Mouse (Mus musculus) hindbrain, embryonic 10.5 days (tissue): Measurements from ENCODE around the gene Tmprss2. TPM values are rescaled to one million over a fixed set of nuclear protein-coding genes. Genes with fewer than 3 reads are reported as not detected.
"Not testable (repeated sequence)": the region's sequence is repeated elsewhere in the genome, so short reads cannot be mapped to it uniquely, and the experiment has no call there.

Source experiments
- DNase-seq: peaks from one replicate; pipeline ENCODE4 v3.0.0-alpha.2; 2017; ENCODE audit warnings: low spot score
- H3K27ac ChIP-seq: fragments of 300-500 bp; sonication (generic); 2 replicates; pipeline ENCODE4 v1.5.1; 2016; ENCODE audit warnings: mild to moderate bottlenecking, moderate library complexity
- H3K27me3 ChIP-seq: fragments of 300-500 bp; sonication (generic); 2 replicates; pipeline ENCODE4 v1.6.1; 2016; ENCODE audit warnings: mild to moderate bottlenecking; ENCODE audit not compliant: poor library complexity, insufficient read depth, severe bottlenecking
- H3K36me3 ChIP-seq: fragments of 300-500 bp; sonication (generic); 2 replicates; pipeline ENCODE4 v1.6.1; 2016; ENCODE audit warnings: mild to moderate bottlenecking, moderate library complexity
- H3K4me1 ChIP-seq: fragments of 300-500 bp; sonication (generic); replicated peaks from 2 replicates; pipeline ENCODE4 v1.6.1; 2016; ENCODE audit warnings: mild to moderate bottlenecking
- H3K4me3 ChIP-seq: fragments of 300-500 bp; sonication (generic); 2 replicates; pipeline ENCODE4 v1.5.1; 2016; ENCODE audit warnings: mild to moderate bottlenecking, moderate library complexity
- H3K9me3 ChIP-seq: fragments of 300-500 bp; sonication (generic); 2 replicates; pipeline ENCODE4 v1.6.1; 2016; ENCODE audit warnings: mild to moderate bottlenecking, moderate library complexity
- WGBS: fragments of 180-500 bp; shearing (Covaris S2); methylation state at CpG from one replicate; pipeline ENCODE4 v1.1.7; 2016; 5-methylcytosine and 5-hydroxymethylcytosine counted together
- polyA plus RNA-seq: library from polyadenylated mRNA; unstranded; fragments of >200 nt; fragmentation: Nextera tagmentation; extraction: Ambion mirVana; gene quantifications from 2 replicates; pipeline ENCODE4 v1.2.1, GENCODE M21; 2016

Gene Tmprss2
- polyA plus RNA-seq, 1 experiment from 2014 or later: 0.46 TPM

- 75% methylated on average over 2 of the region's 2 CpGs for WGBS
- Histone ChIP-seq H3K9me3 (no peaks in the 10 kb centered on the region), H3K36me3 (no peaks in the 10 kb centered on the region), H3K27me3 (peaks cover 62% of the 10 kb centered on the region), H3K27ac (no peak overlapping the region), H3K4me3 (no peak overlapping the region), H3K4me1 (peaks cover 14% of the 10 kb centered on the region)
- no peak for DNase-seq
These were observed 1.3 kb downstream of the Tmprss2 start for GRCm38 (mm10) chr16:97609676-97610075.

- Histone ChIP-seq H3K36me3 (no peaks in the 10 kb centered on the region), H3K4me3 (no peak overlapping the region), H3K27me3 (peaks cover 58% of the 10 kb centered on the region), H3K27ac (no peak overlapping the region), H3K4me1 (peaks cover 14% of the 10 kb centered on the region), H3K9me3 (no peaks in the 10 kb centered on the region)
- 100% methylated on average over 1 of the region's 1 CpGs for WGBS
- no peak for DNase-seq
These were observed 3.0 kb downstream of the Tmprss2 start for GRCm38 (mm10) chr16:97607956-97608355.

GRCm38 (mm10) chr16:97606829-97607228 is 4.2 kb downstream of the Tmprss2 start:
- no peak overlapping the region for H3K4me3 ChIP-seq
- H3K9me3 ChIP-seq: no peaks in the 10 kb centered on the region
- peaks cover 14% of the 10 kb centered on the region for H3K4me1 ChIP-seq
- WGBS: 79% methylated on average over 2 of the region's 2 CpGs
- no peak for DNase-seq
- H3K36me3 ChIP-seq: no peaks in the 10 kb centered on the region
- H3K27ac ChIP-seq: no peak overlapping the region
- peaks cover 46% of the 10 kb centered on the region for H3K27me3 ChIP-seq

GRCm38 (mm10) chr16:97605957-97606721 is 4.9 kb downstream of the Tmprss2 start:
- Histone ChIP-seq H3K9me3 (no peaks in the 10 kb centered on the region), H3K4me3 (no peak overlapping the region), H3K36me3 (no peaks in the 10 kb centered on the region), H3K4me1 (peaks cover 12% of the 10 kb centered on the region), H3K27ac (no peak overlapping the region), H3K27me3 (peaks cover 39% of the 10 kb centered on the region)
- WGBS: 86% methylated on average over 9 of the region's 9 CpGs
- no peak for DNase-seq

- Histone ChIP-seq H3K4me1 (no peaks in the 10 kb centered on the region), H3K9me3 (no peaks in the 10 kb centered on the region), H3K27me3 (peaks cover under 1% of the 10 kb centered on the region; the same call in 1 of the 2 replicates), H3K36me3 (no peaks in the 10 kb centered on the region), H3K27ac (no peak overlapping the region), H3K4me3 (no peak overlapping the region)
- 83% methylated on average over 1 of the region's 1 CpGs for WGBS
- DNase-seq: no peak
These were observed 8.7 kb downstream of the Tmprss2 start for GRCm38 (mm10) chr16:97602256-97602655.

- Histone ChIP-seq H3K27ac (no peak overlapping the region), H3K9me3 (no peaks in the 10 kb centered on the region), H3K4me1 (no peaks in the 10 kb centered on the region), H3K36me3 (no peaks in the 10 kb centered on the region), H3K27me3 (no peaks in the 10 kb centered on the region), H3K4me3 (no peak overlapping the region)
- 79% methylated on average over 2 of the region's 2 CpGs for WGBS
- no peak for DNase-seq
These were observed 10.4 kb downstream of the Tmprss2 start for GRCm38 (mm10) chr16:97600591-97600990.

GRCm38 (mm10) chr16:97598046-97598445 is 12.9 kb downstream of the Tmprss2 start:
- 91% methylated on average over 2 of the region's 2 CpGs for WGBS
- no peaks in the 10 kb centered on the region for H3K27me3 ChIP-seq
- DNase-seq: no peak
- H3K4me3 ChIP-seq: no peak overlapping the region
- H3K36me3 ChIP-seq: no peaks in the 10 kb centered on the region
- H3K4me1 ChIP-seq: no peaks in the 10 kb centered on the region
- H3K27ac ChIP-seq: no peak overlapping the region
- no peaks in the 10 kb centered on the region for H3K9me3 ChIP-seq

GRCm38 (mm10) chr16:97593816-97594509 is 17.0 kb downstream of the Tmprss2 start:
- Histone ChIP-seq H3K9me3 (no peaks in the 10 kb centered on the region), H3K27me3 (no peaks in the 10 kb centered on the region), H3K4me3 (no peak overlapping the region), H3K36me3 (no peaks in the 10 kb centered on the region), H3K27ac (no peak overlapping the region), H3K4me1 (no peaks in the 10 kb centered on the region)
- WGBS: 75% methylated on average over 4 of the region's 4 CpGs
- no peak for DNase-seq

GRCm38 (mm10) chr16:97593057-97593456 is 17.9 kb downstream of the Tmprss2 start:
- H3K4me3 ChIP-seq: no peak overlapping the region
- H3K9me3 ChIP-seq: no peaks in the 10 kb centered on the region
- DNase-seq: peak; percentile 77
- H3K27me3 ChIP-seq: no peaks in the 10 kb centered on the region
- H3K36me3 ChIP-seq: no peaks in the 10 kb centered on the region
- H3K27ac ChIP-seq: no peak overlapping the region
- H3K4me1 ChIP-seq: no peaks in the 10 kb centered on the region
- 22% methylated on average over 1 of the region's 1 CpGs for WGBS

GRCm38 (mm10) chr16:97591512-97591911 is 19.5 kb downstream of the Tmprss2 start:
- no peak for DNase-seq
- Histone ChIP-seq H3K4me1 (no peaks in the 10 kb centered on the region), H3K9me3 (no peaks in the 10 kb centered on the region), H3K4me3 (no peak overlapping the region), H3K36me3 (no peaks in the 10 kb centered on the region), H3K27me3 (no peaks in the 10 kb centered on the region), H3K27ac (no peak overlapping the region)
- WGBS: 90% methylated on average over 2 of the region's 2 CpGs

GRCm38 (mm10) chr16:97582876-97583275 is 28.1 kb downstream of the Tmprss2 start:
- not testable (repeated sequence) for DNase-seq
- WGBS: 82% methylated on average over 1 of the region's 1 CpGs

GRCm38 (mm10) chr16:97569426-97569825 is 41.6 kb downstream of the Tmprss2 start:
- peaks cover 6% of the 10 kb centered on the region; the same call in 1 of the 2 replicates for H3K4me1 ChIP-seq
- H3K9me3 ChIP-seq: no peaks in the 10 kb centered on the region
- H3K36me3 ChIP-seq: no peaks in the 10 kb centered on the region
- H3K27me3 ChIP-seq: no peaks in the 10 kb centered on the region
- DNase-seq: no peak
- 54% methylated on average over 1 of the region's 1 CpGs for WGBS
- no peak overlapping the region for H3K4me3 ChIP-seq
- H3K27ac ChIP-seq: no peak overlapping the region

More at GRCm38 (mm10) chr16:97582876-97583275, 28.1 kb downstream of the Tmprss2 start:
- not testable (repeated sequence) for H3K9me3 ChIP-seq, H3K27ac ChIP-seq, H3K4me1 ChIP-seq, H3K27me3 ChIP-seq, H3K4me3 ChIP-seq, H3K36me3 ChIP-seq

GRCm38 (mm10) chr16:97568662-97569061 is 42.3 kb downstream of the Tmprss2 start:
- no peaks in the 10 kb centered on the region for H3K9me3 ChIP-seq
- no peak overlapping the region for H3K4me3 ChIP-seq
- peak; percentile 12 for DNase-seq
- H3K27me3 ChIP-seq: no peaks in the 10 kb centered on the region
- no peaks in the 10 kb centered on the region for H3K36me3 ChIP-seq
- H3K27ac ChIP-seq: no peak overlapping the region
- H3K4me1 ChIP-seq: peaks cover 6% of the 10 kb centered on the region; the same call in 1 of the 2 replicates
- WGBS: 73% methylated on average over 9 of the region's 9 CpGs
